Mouse (Mus musculus): ENCODE measurements around the gene Slc15a4. TPM values are rescaled to one million over a fixed set of nuclear protein-coding genes. Genes with fewer than 3 reads are reported as not detected.

Slc15a4 gene
- polyA plus RNA-seq, 1 experiment from 2014 or later, result 14.1 TPM

Other genes with a start within 250 kb of the Slc15a4 start
- not detected in 2 replicates for gene Glt1d1, start 635 bp downstream of the Slc15a4 start, polyA plus RNA-seq (2015; fragmentation: Nextera tagmentation; extraction: Ambion mirVana)